Mouse (Mus musculus): ENCODE results near the gene Cmklr1. TPM values are rescaled to one million over a fixed set of nuclear protein-coding genes. Genes with fewer than 3 reads are reported as not detected.
A peak's percentile ranks its signal among the peaks of the same experiment; 100 is the strongest.

Gene Cmklr1
- polyA plus RNA-seq, 1 experiment from 2014 or later: 21.4 TPM

GRCm38 (mm10) chr5:113633037-113633714 is 17.1 kb downstream of the Cmklr1 start:
- Histone ChIP-seq H3K27me3 (no peaks in the 10 kb centered on the region), H3K36me3 (no peaks in the 10 kb centered on the region), H3K4me2 (peak overlapping the region; percentile 19), H3K4me1 (peaks cover 86% of the 10 kb centered on the region), H3K9me3 (no peaks in the 10 kb centered on the region), H3K27ac (peak overlapping the region; percentile 78), H3K4me3 (no peak overlapping the region), H3K9ac (no peak overlapping the region)
- 15% methylated on average over 9 of the region's 9 CpGs for WGBS
- ATAC-seq (ENCODE audit: borderline replicate concordance, extremely low read depth, low FRiP score, low TSS enrichment): peak; percentile 73

- Histone ChIP-seq H3K4me3 (no peak overlapping the region), H3K36me3 (no peaks in the 10 kb centered on the region), H3K27ac (peak overlapping the region; percentile 41), H3K9ac (no peak overlapping the region), H3K4me1 (peaks cover 91% of the 10 kb centered on the region), H3K9me3 (no peaks in the 10 kb centered on the region), H3K4me2 (no peak overlapping the region), H3K27me3 (no peaks in the 10 kb centered on the region)
- ATAC-seq (ENCODE audit: borderline replicate concordance, extremely low read depth, low FRiP score, low TSS enrichment): no peak
- 48% methylated on average over 10 of the region's 10 CpGs for WGBS
These were observed 20.1 kb downstream of the Cmklr1 start for GRCm38 (mm10) chr5:113630116-113630515.

- peak overlapping the region; percentile 56 for H3K27ac ChIP-seq
- H3K36me3 ChIP-seq: no peaks in the 10 kb centered on the region
- no peaks in the 10 kb centered on the region for H3K9me3 ChIP-seq
- no peak overlapping the region for H3K4me3 ChIP-seq
- H3K9ac ChIP-seq: no peak overlapping the region
- H3K4me1 ChIP-seq: peaks cover 86% of the 10 kb centered on the region
- WGBS: 81% methylated on average over 3 of the region's 3 CpGs
- ATAC-seq (ENCODE audit: borderline replicate concordance, extremely low read depth, low FRiP score, low TSS enrichment): no peak
- no peak overlapping the region for H3K4me2 ChIP-seq
- H3K27me3 ChIP-seq: no peaks in the 10 kb centered on the region
These were observed 21.0 kb downstream of the Cmklr1 start for GRCm38 (mm10) chr5:113629248-113629647.

- Histone ChIP-seq H3K4me1 (peaks cover 82% of the 10 kb centered on the region), H3K4me2 (no peak overlapping the region), H3K9me3 (no peaks in the 10 kb centered on the region), H3K36me3 (no peaks in the 10 kb centered on the region), H3K4me3 (no peak overlapping the region), H3K27ac (peak overlapping the region; percentile 56), H3K27me3 (no peaks in the 10 kb centered on the region), H3K9ac (no peak overlapping the region)
- ATAC-seq (ENCODE audit: borderline replicate concordance, extremely low read depth, low FRiP score, low TSS enrichment): peak; percentile 48; the same call in 1 of the 2 replicates
- WGBS: 24% methylated on average over 11 of the region's 11 CpGs
These were observed 22.3 kb downstream of the Cmklr1 start for GRCm38 (mm10) chr5:113627820-113628437.

- no peak for ATAC-seq (ENCODE audit: borderline replicate concordance, extremely low read depth, low FRiP score, low TSS enrichment)
- no peak overlapping the region for H3K4me3 ChIP-seq
- H3K27me3 ChIP-seq: no peaks in the 10 kb centered on the region
- no peak overlapping the region for H3K9ac ChIP-seq
- H3K27ac ChIP-seq: 0 out of 2 replicates have a peak overlapping the region, but pooled peaks have one; percentile 52
- H3K36me3 ChIP-seq: no peaks in the 10 kb centered on the region
- no peak overlapping the region for H3K4me2 ChIP-seq
- H3K4me1 ChIP-seq: peaks cover 73% of the 10 kb centered on the region
- H3K9me3 ChIP-seq: no peaks in the 10 kb centered on the region
- 56% methylated on average over 5 of the region's 5 CpGs for WGBS
These were observed 23.2 kb downstream of the Cmklr1 start for GRCm38 (mm10) chr5:113626991-113627390.

GRCm38 (mm10) chr5:113626352-113626751 is 23.9 kb downstream of the Cmklr1 start:
- Histone ChIP-seq H3K27ac (no peak overlapping the region), H3K4me1 (peaks cover 67% of the 10 kb centered on the region), H3K36me3 (no peaks in the 10 kb centered on the region), H3K4me2 (no peak overlapping the region), H3K27me3 (no peaks in the 10 kb centered on the region), H3K9me3 (no peaks in the 10 kb centered on the region), H3K9ac (no peak overlapping the region), H3K4me3 (no peak overlapping the region)
- no peak for ATAC-seq (ENCODE audit: borderline replicate concordance, extremely low read depth, low FRiP score, low TSS enrichment)
- 37% methylated on average over 8 of the region's 8 CpGs for WGBS

- Histone ChIP-seq H3K36me3 (no peaks in the 10 kb centered on the region), H3K4me3 (no peak overlapping the region), H3K4me2 (no peak overlapping the region), H3K27me3 (no peaks in the 10 kb centered on the region), H3K4me1 (peaks cover 54% of the 10 kb centered on the region), H3K27ac (no peak overlapping the region), H3K9ac (no peak overlapping the region), H3K9me3 (no peaks in the 10 kb centered on the region)
- no peak for ATAC-seq (ENCODE audit: borderline replicate concordance, extremely low read depth, low FRiP score, low TSS enrichment)
- 56% methylated on average over 4 of the region's 4 CpGs for WGBS
These were observed 25.2 kb downstream of the Cmklr1 start for GRCm38 (mm10) chr5:113625068-113625467.

- no peak for ATAC-seq (ENCODE audit: borderline replicate concordance, extremely low read depth, low FRiP score, low TSS enrichment)
- WGBS: 27% methylated on average over 1 of the region's 2 CpGs
- H3K4me3 ChIP-seq: no peak overlapping the region
These were observed 27.2 kb downstream of the Cmklr1 start for GRCm38 (mm10) chr5:113623052-113623451.

GRCm38 (mm10) chr5:113620999-113621398 is 29.2 kb downstream of the Cmklr1 start:
- Histone ChIP-seq H3K36me3 (0 out of 2 replicates have a peak, but pooled peaks cover under 1% of the 10 kb centered on the region), H3K4me3 (no peak overlapping the region), H3K4me1 (peaks cover 20% of the 10 kb centered on the region), H3K27me3 (no peaks in the 10 kb centered on the region), H3K27ac (no peak overlapping the region), H3K4me2 (no peak overlapping the region), H3K9me3 (no peaks in the 10 kb centered on the region), H3K9ac (no peak overlapping the region)
- ATAC-seq (ENCODE audit: borderline replicate concordance, extremely low read depth, low FRiP score, low TSS enrichment): no peak
- WGBS: 52% methylated on average over 7 of the region's 7 CpGs

More at GRCm38 (mm10) chr5:113623052-113623451, 27.2 kb downstream of the Cmklr1 start:
- no peak overlapping the region for H3K4me2 ChIP-seq
- H3K36me3 ChIP-seq: no peaks in the 10 kb centered on the region
- no peak overlapping the region for H3K27ac ChIP-seq
- peaks cover 36% of the 10 kb centered on the region for H3K4me1 ChIP-seq
- no peak overlapping the region for H3K9ac ChIP-seq
- no peaks in the 10 kb centered on the region for H3K9me3 ChIP-seq
- H3K27me3 ChIP-seq: no peaks in the 10 kb centered on the region

GRCm38 (mm10) chr5:113620130-113620716 is 30.0 kb downstream of the Cmklr1 start:
- Histone ChIP-seq H3K4me2 (no peak overlapping the region), H3K4me3 (no peak overlapping the region), H3K9me3 (no peaks in the 10 kb centered on the region), H3K27me3 (no peaks in the 10 kb centered on the region), H3K4me1 (peaks cover 15% of the 10 kb centered on the region), H3K27ac (no peak overlapping the region), H3K36me3 (peaks cover 7% of the 10 kb centered on the region; the same call in 1 of the 2 replicates), H3K9ac (no peak overlapping the region)
- 62% methylated on average over 16 of the region's 16 CpGs for WGBS
- ATAC-seq (ENCODE audit: borderline replicate concordance, extremely low read depth, low FRiP score, low TSS enrichment): no peak

GRCm38 (mm10) chr5:113619151-113619550 is 31.1 kb downstream of the Cmklr1 start:
- Histone ChIP-seq H3K27me3 (no peaks in the 10 kb centered on the region), H3K36me3 (peaks cover 7% of the 10 kb centered on the region; the same call in 1 of the 2 replicates)
- WGBS: 76% methylated on average over 1 of the region's 1 CpGs

GRCm38 (mm10) chr5:113618716-113619115 is 31.5 kb downstream of the Cmklr1 start:
- Histone ChIP-seq H3K4me2 (no peak overlapping the region), H3K9me3 (no peaks in the 10 kb centered on the region), H3K4me3 (no peak overlapping the region), H3K9ac (no peak overlapping the region), H3K36me3 (peaks cover 7% of the 10 kb centered on the region; the same call in 1 of the 2 replicates), H3K27me3 (no peaks in the 10 kb centered on the region), H3K4me1 (peaks cover 6% of the 10 kb centered on the region; the same call in 1 of the 2 replicates), H3K27ac (no peak overlapping the region)
- no peak for ATAC-seq (ENCODE audit: borderline replicate concordance, extremely low read depth, low FRiP score, low TSS enrichment)
- 81% methylated on average over 4 of the region's 4 CpGs for WGBS

More at GRCm38 (mm10) chr5:113619151-113619550, 31.1 kb downstream of the Cmklr1 start:
- Histone ChIP-seq H3K4me2 (no peak overlapping the region), H3K4me3 (no peak overlapping the region), H3K4me1 (peaks cover 9% of the 10 kb centered on the region; the same call in 1 of the 2 replicates), H3K27ac (no peak overlapping the region), H3K9me3 (no peaks in the 10 kb centered on the region), H3K9ac (no peak overlapping the region)
- ATAC-seq (ENCODE audit: borderline replicate concordance, extremely low read depth, low FRiP score, low TSS enrichment): no peak
